Mouse (Mus musculus) forebrain, postnatal 0 days (tissue): ENCODE data around the gene Olfr1287. TPM values are rescaled to one million over a fixed set of nuclear protein-coding genes. Genes with fewer than 3 reads are reported as not detected.

Experiments used
- ATAC-seq: fragments of 200-750 bp; cut with Nextera tagmentation; 2 replicates; pipeline ENCODE4 v1.8.0; 2017; ENCODE audit warnings: mild to moderate bottlenecking, moderate library complexity
- DNase-seq: peaks from one replicate; pipeline ENCODE4 v3.0.0-alpha.2; 2015
- H3K27ac ChIP-seq: fragments of 300-500 bp; sonication (generic); 2 replicates; pipeline ENCODE4 v1.5.1; 2014; ENCODE audit warnings: low read depth, mild to moderate bottlenecking, antibody characterized with exemption, low read length, moderate library complexity, mixed read lengths
- H3K27me3 ChIP-seq: fragments of 300-500 bp; sonication (generic); 2 replicates; pipeline ENCODE4 v1.6.1; 2014; ENCODE audit warnings: mild to moderate bottlenecking, low read length, mixed read lengths; ENCODE audit not compliant: insufficient read depth
- H3K36me3 ChIP-seq: fragments of 300-500 bp; sonication (generic); 2 replicates; pipeline ENCODE4 v1.6.1; 2014; ENCODE audit warnings: mild to moderate bottlenecking, moderate library complexity; ENCODE audit not compliant: insufficient read depth
- H3K4me1 ChIP-seq: fragments of 300-500 bp; sonication (generic); 2 replicates; pipeline ENCODE4 v1.6.1; 2014; ENCODE audit warnings: antibody characterized with exemption; ENCODE audit not compliant: insufficient read depth
- H3K4me2 ChIP-seq: fragments of 300-500 bp; sonication (generic); 2 replicates; pipeline ENCODE4 v1.6.1; 2014; ENCODE audit warnings: low read depth, mild to moderate bottlenecking, moderate library complexity
- H3K4me3 ChIP-seq: fragments of 300-500 bp; sonication (generic); 2 replicates; pipeline ENCODE4 v1.5.1; 2014; ENCODE audit warnings: low read depth, low read length, mixed read lengths
- H3K9ac ChIP-seq: fragments of 300-500 bp; sonication (generic); 2 replicates; pipeline ENCODE4 v1.6.1; 2014; ENCODE audit warnings: mild to moderate bottlenecking
- H3K9me3 ChIP-seq: fragments of 300-500 bp; sonication (generic); 2 replicates; pipeline ENCODE4 v1.6.1; 2016; ENCODE audit warnings: low read length
- CTCF ChIP-seq: sonication (generic); IDR thresholded peaks from 2 replicates; pipeline ENCODE4 v1.5.1; 2016; ENCODE audit warnings: antibody characterized with exemption, control low read depth, low read depth
- WGBS: fragments of 180-500 bp; shearing (Covaris S2); extraction: QIAGEN DNeasy Blood & Tissue Kit; methylation state at CpG from one replicate; pipeline ENCODE4 v1.1.7; 2014; 5-methylcytosine and 5-hydroxymethylcytosine counted together
- polyA plus RNA-seq: library from polyadenylated mRNA; unstranded; fragments of >200 nt; fragmentation: Nextera tagmentation; extraction: Ambion mirVana; gene quantifications from 2 replicates; pipeline ENCODE4 v1.2.1, GENCODE M21; 2015
- total RNA-seq: library from RNA; depleted of rRNA; stranded (reverse); fragments of >200 nt; gene quantifications from 2 replicates; pipeline ENCODE4 v1.2.3, GENCODE M21; 2014; rRNA removed

Olfr1287 gene
- not detected in 2 replicates for total RNA-seq
- polyA plus RNA-seq = not detected in 2 replicates

DNA sequence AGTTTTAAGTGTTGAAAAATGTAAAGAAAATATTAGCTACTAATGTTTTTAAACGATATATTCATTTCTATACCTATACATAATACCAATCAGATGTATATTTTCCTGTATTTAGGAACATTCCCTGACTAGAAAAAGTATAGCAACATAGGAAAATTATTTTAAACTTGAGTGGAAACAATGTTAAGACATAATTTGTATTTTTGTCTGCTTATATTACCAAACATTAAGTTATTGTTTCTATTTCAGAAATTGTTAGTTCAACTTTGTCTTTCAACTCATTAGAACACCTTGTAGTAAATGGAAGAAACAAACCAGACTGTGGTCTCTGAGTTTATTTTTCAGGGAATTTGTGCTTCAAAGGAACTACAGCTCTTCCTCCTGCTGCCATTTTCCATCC lies at the start of gene Olfr1287:
Gene Olfr1287 (plus strand): TSS at position 301 of the 400 bp plus-strand sequence.
- H3K4me1 ChIP-seq = no peaks in the 10 kb centered on the region
- H3K36me3 ChIP-seq = no peaks in the 10 kb centered on the region
- no peak within 1 kb of the TSS for H3K27ac ChIP-seq
- ATAC-seq (no peak), DNase-seq (no peak)
- no peak within 1 kb of the TSS for H3K4me3 ChIP-seq
- no peak within 1 kb of the TSS for H3K9ac ChIP-seq
- no peaks in the 10 kb centered on the region for H3K9me3 ChIP-seq
- TF ChIP-seq CTCF = no peak
- H3K4me2 ChIP-seq = no peak within 1 kb of the TSS
- H3K27me3 ChIP-seq = no peaks in the 10 kb centered on the region
- WGBS = 77% methylated on average over 1 of the region's 1 CpGs

DNA sequence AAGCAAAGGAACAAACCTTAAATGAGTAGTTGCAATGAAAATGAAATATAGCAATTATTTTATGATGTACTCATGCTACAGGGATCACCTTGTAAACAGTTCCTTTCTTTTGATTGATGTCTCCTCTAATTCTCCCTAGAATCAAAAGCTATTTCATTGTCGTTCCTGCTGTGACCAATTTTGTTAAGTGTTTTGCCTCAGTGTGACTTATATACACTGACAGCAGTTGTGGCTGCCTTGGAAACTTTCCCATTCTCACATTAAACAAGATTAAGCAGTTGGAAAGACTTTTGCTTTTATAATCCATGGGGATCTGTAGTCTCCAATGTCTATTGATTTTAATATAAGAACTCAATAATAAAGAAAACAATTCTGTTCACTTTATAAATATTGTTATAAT lies 26.0 kb upstream of the Olfr1287 start, which contains the start of gene Olfr1286:
Gene Olfr1286 (minus strand): TSS at position 185 of the 400 bp plus-strand sequence.
- WGBS = 60% methylated on average over 1 of the region's 1 CpGs
- H3K9me3 ChIP-seq = no peaks in the 10 kb centered on the region
- ATAC-seq = no peak

DNA sequence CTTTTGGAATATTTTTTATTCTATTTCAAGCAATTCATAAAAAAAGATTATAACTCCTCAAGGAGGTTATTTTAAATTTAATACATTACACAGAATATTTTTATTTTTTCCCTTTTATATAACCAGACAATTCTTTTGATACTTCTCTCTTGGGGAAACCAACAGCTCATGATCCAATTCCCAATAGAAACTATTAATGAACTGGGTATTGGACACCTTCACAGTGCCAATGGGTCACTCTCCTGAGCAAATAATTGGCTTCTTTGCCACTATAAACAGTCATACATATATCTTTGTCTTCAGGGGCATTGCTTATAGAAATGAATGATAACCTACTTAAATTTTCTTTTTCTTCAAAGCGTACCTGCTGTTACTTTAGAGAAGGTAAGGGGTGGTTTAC lies 24.9 kb downstream of the Olfr1287 start, which contains the start of gene Olfr1288:
Gene Olfr1288 (plus strand): TSS at position 301 of the 400 bp plus-strand sequence.
- Histone ChIP-seq H3K27me3 (no peaks in the 10 kb centered on the region), H3K9me3 (no peaks in the 10 kb centered on the region), H3K4me1 (no peaks in the 10 kb centered on the region), H3K4me3 (no peak within 1 kb of the TSS), H3K27ac (no peak within 1 kb of the TSS), H3K4me2 (no peak within 1 kb of the TSS), H3K36me3 (no peaks in the 10 kb centered on the region), H3K9ac (no peak within 1 kb of the TSS)
- TF ChIP-seq CTCF = no peak
- no peak for ATAC-seq
- no peak for DNase-seq
- WGBS = 95% methylated on average over 1 of the region's 1 CpGs

More for the DNA sequence above, 26.0 kb upstream of the Olfr1287 start, which contains the start of gene Olfr1286:
- Histone ChIP-seq H3K4me3 (no peak within 1 kb of the TSS), H3K27ac (no peak within 1 kb of the TSS), H3K9ac (no peak within 1 kb of the TSS), H3K36me3 (no peaks in the 10 kb centered on the region), H3K4me1 (no peaks in the 10 kb centered on the region), H3K4me2 (no peak within 1 kb of the TSS), H3K27me3 (no peaks in the 10 kb centered on the region)
- no peak for DNase-seq
- TF ChIP-seq CTCF = no peak

DNA sequence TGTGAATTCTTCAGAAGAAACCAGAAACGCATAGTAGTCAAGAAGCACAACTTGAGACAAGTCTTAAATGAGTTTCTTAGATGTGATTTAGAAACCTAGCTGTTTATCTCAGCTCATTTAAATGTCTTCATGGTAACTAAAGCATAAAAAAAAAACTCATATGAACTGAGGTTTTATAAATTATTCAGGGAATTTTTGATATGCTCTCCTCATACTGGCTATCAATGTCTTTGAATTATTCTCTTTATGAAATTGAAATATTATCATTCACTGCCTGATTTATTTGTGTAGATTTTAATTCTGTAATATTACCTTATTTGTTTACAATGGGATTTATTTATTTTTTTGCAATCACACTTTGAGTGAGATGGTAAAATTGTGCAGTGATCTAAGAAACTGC lies 31.6 kb downstream of the Olfr1287 start, which contains the start of gene Olfr1289:
Gene Olfr1289 (plus strand): TSS at position 301 of the 400 bp plus-strand sequence.
- TF ChIP-seq CTCF = no peak
- H3K36me3 ChIP-seq = no peaks in the 10 kb centered on the region
- no peaks in the 10 kb centered on the region for H3K27me3 ChIP-seq
- ATAC-seq (no peak), DNase-seq (no peak)
- no peak within 1 kb of the TSS for H3K4me3 ChIP-seq
- no peak within 1 kb of the TSS for H3K27ac ChIP-seq
- no peak within 1 kb of the TSS for H3K9ac ChIP-seq
- H3K4me1 ChIP-seq = no peaks in the 10 kb centered on the region
- 67% methylated on average over 1 of the region's 1 CpGs for WGBS
- no peaks in the 10 kb centered on the region for H3K9me3 ChIP-seq
- no peak within 1 kb of the TSS for H3K4me2 ChIP-seq

DNA sequence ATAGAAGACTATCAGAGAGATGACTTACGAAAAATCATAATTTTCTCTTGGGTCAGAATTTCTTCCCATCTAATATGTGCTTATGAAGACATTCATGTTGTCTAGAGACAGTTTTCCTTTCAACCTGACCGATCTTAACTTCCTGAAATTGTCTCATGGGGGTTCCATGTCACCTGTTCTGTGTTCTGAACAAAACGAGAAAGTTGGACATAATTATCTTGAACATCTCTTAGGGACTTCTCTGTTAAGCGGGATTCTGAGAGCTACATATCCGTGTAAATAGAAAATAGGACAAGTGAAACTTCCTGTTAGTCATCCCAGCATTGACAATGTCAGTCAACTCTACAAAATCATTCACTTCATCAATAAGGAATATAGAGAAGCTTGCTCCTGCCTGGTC lies 44.8 kb downstream of the Olfr1287 start, which contains the start of gene Olfr1290:
Gene Olfr1290 (minus strand): TSS at position 101 of the 400 bp plus-strand sequence.
- Histone ChIP-seq H3K4me3 (no peak within 1 kb of the TSS), H3K9ac (no peak within 1 kb of the TSS), H3K4me2 (no peak within 1 kb of the TSS), H3K27me3 (no peaks in the 10 kb centered on the region), H3K4me1 (no peaks in the 10 kb centered on the region), H3K9me3 (no peaks in the 10 kb centered on the region), H3K27ac (no peak within 1 kb of the TSS), H3K36me3 (no peaks in the 10 kb centered on the region)
- 78% methylated on average over 5 of the region's 5 CpGs for WGBS
- TF ChIP-seq CTCF = no peak
- ATAC-seq (no peak), DNase-seq (no peak)

DNA sequence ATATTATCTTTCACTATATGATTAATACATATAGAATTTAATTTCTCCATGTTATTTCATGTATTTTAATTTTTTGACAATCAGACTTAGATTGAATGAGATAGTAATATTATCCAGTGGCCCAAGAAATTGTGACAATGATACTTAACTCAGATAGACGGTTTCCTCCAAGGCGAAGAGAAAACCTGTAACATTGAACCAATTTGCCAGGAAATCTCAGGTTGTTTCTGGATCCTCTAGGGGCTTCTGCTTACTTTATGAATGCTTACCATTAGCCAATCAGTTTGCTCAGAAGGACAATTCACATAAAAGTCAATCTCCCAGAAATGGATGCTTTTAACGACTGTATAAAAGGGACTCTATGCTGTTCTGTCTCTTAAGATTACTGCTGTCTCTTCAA lies 47.9 kb downstream of the Olfr1287 start, which contains the start of gene Olfr1291-ps1:
Gene Olfr1291-ps1 (plus strand): TSS at position 301 of the 400 bp plus-strand sequence.
- no peak for TF ChIP-seq CTCF
- ATAC-seq = no peak
- Histone ChIP-seq H3K9me3 (no peaks in the 10 kb centered on the region), H3K27ac (no peak within 1 kb of the TSS), H3K27me3 (no peaks in the 10 kb centered on the region), H3K4me2 (no peak within 1 kb of the TSS), H3K36me3 (no peaks in the 10 kb centered on the region), H3K9ac (no peak within 1 kb of the TSS), H3K4me1 (no peaks in the 10 kb centered on the region), H3K4me3 (no peak within 1 kb of the TSS)
- 92% methylated on average over 3 of the region's 3 CpGs for WGBS
- DNase-seq = no peak

Other genes starting within 250 kb of the Olfr1287 start
- not detected in 2 replicates for gene 4930430A15Rik, start 219.5 kb upstream of the Olfr1287 start, total RNA-seq
- not detected in 2 replicates for gene 4930430A15Rik, start 219.5 kb upstream of the Olfr1287 start, polyA plus RNA-seq
- not detected in 2 replicates for gene Olfr1275, start 213.9 kb upstream of the Olfr1287 start, total RNA-seq
- gene Olfr1275, start 213.9 kb upstream of the Olfr1287 start, polyA plus RNA-seq = not detected in 2 replicates
- not detected in 2 replicates for gene Olfr1276, start 194.6 kb upstream of the Olfr1287 start, total RNA-seq
- gene Olfr1276, start 194.6 kb upstream of the Olfr1287 start, polyA plus RNA-seq = not detected in 2 replicates
- gene Olfr1277, start 175.0 kb upstream of the Olfr1287 start, total RNA-seq = not detected in 2 replicates
- not detected in 2 replicates for gene Olfr1277, start 175.0 kb upstream of the Olfr1287 start, polyA plus RNA-seq
- not detected in 2 replicates for gene Olfr1278, start 159.0 kb upstream of the Olfr1287 start, total RNA-seq
- gene Olfr1278, start 159.0 kb upstream of the Olfr1287 start, polyA plus RNA-seq = not detected in 2 replicates
- gene Olfr1279, start 148.5 kb upstream of the Olfr1287 start, total RNA-seq = not detected in 2 replicates
- gene Olfr1279, start 148.5 kb upstream of the Olfr1287 start, polyA plus RNA-seq = not detected in 2 replicates
- gene Olfr1280, start 135.1 kb upstream of the Olfr1287 start, total RNA-seq = not detected in 2 replicates
- not detected in 2 replicates for gene Olfr1280, start 135.1 kb upstream of the Olfr1287 start, polyA plus RNA-seq
- gene Olfr1281, start 122.6 kb upstream of the Olfr1287 start, total RNA-seq = not detected in 2 replicates
- not detected in 2 replicates for gene Olfr1281, start 122.6 kb upstream of the Olfr1287 start, polyA plus RNA-seq
- not detected in 2 replicates for gene Olfr1282, start 113.1 kb upstream of the Olfr1287 start, total RNA-seq
- gene Olfr1282, start 113.1 kb upstream of the Olfr1287 start, polyA plus RNA-seq = not detected in 2 replicates
- not detected in 2 replicates for gene Olfr1283, start 82.4 kb upstream of the Olfr1287 start, total RNA-seq
- gene Olfr1283, start 82.4 kb upstream of the Olfr1287 start, polyA plus RNA-seq = not detected in 2 replicates
- not detected in 2 replicates for gene Olfr1284, start 73.6 kb upstream of the Olfr1287 start, total RNA-seq
- gene Olfr1284, start 73.6 kb upstream of the Olfr1287 start, polyA plus RNA-seq = not detected in 2 replicates
- not detected in 2 replicates for gene Olfr1286, start 26.0 kb upstream of the Olfr1287 start, total RNA-seq
- not detected in 2 replicates for gene Olfr1286, start 26.0 kb upstream of the Olfr1287 start, polyA plus RNA-seq
- gene Olfr1288, start 25.0 kb downstream of the Olfr1287 start, total RNA-seq = not detected in 2 replicates
- not detected in 2 replicates for gene Olfr1288, start 25.0 kb downstream of the Olfr1287 start, polyA plus RNA-seq
- not detected in 2 replicates for gene Olfr1289, start 31.7 kb downstream of the Olfr1287 start, total RNA-seq
- gene Olfr1289, start 31.7 kb downstream of the Olfr1287 start, polyA plus RNA-seq = not detected in 2 replicates
- gene Olfr1290, start 44.7 kb downstream of the Olfr1287 start, total RNA-seq = not detected in 2 replicates
- gene Olfr1290, start 44.7 kb downstream of the Olfr1287 start, polyA plus RNA-seq = not detected in 2 replicates
- not detected in 2 replicates for gene Olfr1291-ps1, start 48.0 kb downstream of the Olfr1287 start, total RNA-seq
- gene Olfr1291-ps1, start 48.0 kb downstream of the Olfr1287 start, polyA plus RNA-seq = not detected in 2 replicates
- gene Olfr1293-ps, start 76.1 kb downstream of the Olfr1287 start, total RNA-seq = not detected in 2 replicates
- not detected in 2 replicates for gene Olfr1293-ps, start 76.1 kb downstream of the Olfr1287 start, polyA plus RNA-seq
- gene Olfr1294, start 91.1 kb downstream of the Olfr1287 start, total RNA-seq = not detected in 2 replicates
- not detected in 2 replicates for gene Olfr1294, start 91.1 kb downstream of the Olfr1287 start, polyA plus RNA-seq
- not detected in 2 replicates for gene Olfr1295, start 120.5 kb downstream of the Olfr1287 start, total RNA-seq
- not detected in 2 replicates for gene Olfr1295, start 120.5 kb downstream of the Olfr1287 start, polyA plus RNA-seq
- gene Olfr1297, start 177.4 kb downstream of the Olfr1287 start, total RNA-seq = not detected in 2 replicates
- not detected in 2 replicates for gene Olfr1297, start 177.4 kb downstream of the Olfr1287 start, polyA plus RNA-seq
- not detected in 2 replicates for gene Olfr1298, start 200.1 kb downstream of the Olfr1287 start, total RNA-seq
- not detected in 2 replicates for gene Olfr1298, start 200.1 kb downstream of the Olfr1287 start, polyA plus RNA-seq
- gene Olfr1299, start 212.3 kb downstream of the Olfr1287 start, total RNA-seq = not detected in 2 replicates
- gene Olfr1299, start 212.3 kb downstream of the Olfr1287 start, polyA plus RNA-seq = not detected in 2 replicates